Mouse (Mus musculus): ENCODE results near the gene Mcrs1.
A peak's percentile ranks its signal among the peaks of the same experiment; 100 is the strongest.

Mcrs1 gene

DNA sequence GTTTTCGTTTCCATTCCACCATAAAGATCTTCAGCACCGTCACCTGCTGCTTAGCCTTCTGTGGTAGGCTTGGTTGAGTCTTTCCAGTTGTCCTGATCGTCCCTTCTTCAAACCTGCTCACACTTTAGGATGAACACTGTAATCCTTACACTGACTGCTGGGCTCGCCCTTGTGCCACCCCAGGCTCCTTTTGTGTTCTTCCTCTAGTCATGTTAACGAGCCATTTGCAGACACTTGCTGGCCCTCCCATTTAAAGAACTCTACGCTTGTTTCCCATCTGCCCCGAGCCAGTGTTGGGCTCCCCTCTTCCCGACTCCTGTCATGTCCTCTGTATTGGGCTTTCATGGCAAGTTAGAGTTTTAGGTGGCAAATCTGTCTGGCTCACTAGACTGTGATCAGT, 45.8 kb downstream of the Mcrs1 start:
- DNase-seq (ENCODE audit: low read depth) = no peak

DNA sequence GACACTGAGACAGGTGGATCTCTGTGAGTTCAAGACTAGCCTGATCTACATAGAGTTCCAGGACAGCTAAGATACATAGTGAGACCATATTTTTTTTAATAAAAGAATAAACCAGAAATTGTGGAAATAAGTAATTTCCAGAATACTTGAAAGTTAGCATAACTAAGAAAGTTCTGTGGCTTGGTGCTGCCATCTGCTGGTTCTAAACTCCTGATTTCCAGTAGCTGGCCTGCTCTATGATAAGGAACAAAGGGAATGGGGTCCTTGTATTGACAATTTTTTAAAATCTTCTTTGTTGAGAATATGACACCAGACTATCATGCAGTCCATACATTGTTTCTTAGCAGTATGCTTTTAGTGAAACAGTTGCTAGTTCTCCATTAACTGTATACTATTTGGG, 53.0 kb downstream of the Mcrs1 start:
- peak; percentile 62 for DNase-seq (ENCODE audit: low read depth)

DNA sequence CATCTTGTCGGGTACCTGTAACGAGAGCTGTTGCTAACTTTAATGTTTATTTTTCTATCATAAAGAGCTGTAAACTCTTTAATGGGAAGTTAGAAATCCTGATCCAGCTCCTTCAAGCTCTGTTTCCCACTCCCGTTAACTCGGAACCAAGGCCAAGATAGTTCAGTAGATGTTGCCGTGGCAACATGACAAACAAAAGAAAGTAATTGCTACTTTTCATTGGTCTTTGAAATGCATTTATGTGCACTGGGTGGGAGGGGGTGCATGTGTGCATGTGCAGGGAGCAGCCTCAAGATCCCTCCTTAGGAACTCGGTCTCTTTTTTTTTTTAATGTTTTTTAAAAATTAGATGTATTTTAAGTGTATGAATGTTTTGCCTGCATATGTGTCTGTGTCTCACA, 56.7 kb downstream of the Mcrs1 start:
- no peak for DNase-seq (ENCODE audit: low read depth)

DNA sequence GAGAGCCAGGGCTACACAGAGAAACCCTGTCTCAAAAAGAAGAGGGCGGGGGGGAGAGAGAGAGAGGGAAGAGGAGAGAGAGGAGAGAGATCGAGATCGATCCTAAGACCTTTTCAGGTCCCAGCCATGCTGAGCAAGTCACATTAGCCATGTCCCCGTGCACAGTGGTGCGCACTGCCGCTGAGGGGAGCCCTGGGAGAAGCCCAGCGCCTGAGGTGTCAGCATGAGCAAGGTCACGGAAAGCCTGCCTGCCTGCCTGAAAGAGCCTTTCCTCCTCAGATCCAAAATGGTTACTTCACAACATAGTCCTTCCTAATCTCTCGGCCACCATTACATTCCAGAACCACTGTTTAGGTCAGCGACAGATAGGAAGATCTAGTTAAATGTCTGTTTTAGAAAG, 57.4 kb downstream of the Mcrs1 start:
- DNase-seq (ENCODE audit: low read depth) = no peak
